Mouse (Mus musculus): ENCODE measurements around the gene Olfr1419. TPM values are rescaled to one million over a fixed set of nuclear protein-coding genes. Genes with fewer than 3 reads are reported as not detected.

Gene Olfr1419
- polyA plus RNA-seq, 1 experiment from 2014 or later, result not detected

DNA sequence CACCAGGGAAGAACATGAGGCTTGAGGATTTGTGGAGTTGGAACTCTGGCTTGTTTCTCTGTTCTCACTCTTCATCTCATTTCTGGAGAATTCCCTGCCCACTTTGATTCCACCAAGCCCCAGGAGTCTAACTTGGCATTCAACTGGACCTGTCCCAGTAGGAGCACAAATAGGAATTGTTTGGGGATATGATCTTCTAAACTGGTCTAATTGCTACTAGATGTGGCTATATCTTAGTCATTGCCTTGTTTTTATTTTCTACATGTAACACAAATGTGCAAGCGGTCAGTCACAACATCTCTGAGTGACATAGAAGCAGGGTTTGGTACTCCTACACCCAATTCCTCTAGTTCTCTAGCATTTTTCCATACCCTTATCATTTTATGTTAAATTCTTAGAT is 13.9 kb downstream of the Olfr1419 start, which contains the start of gene Olfr1418:
Gene Olfr1418, minus strand, starts transcription at position 101 of the 400 bp plus-strand sequence.
- no peak for ATAC-seq (ENCODE audit: insufficient read depth)
- H3K9ac ChIP-seq, result no peak within 1 kb of the TSS
- H3K27me3 ChIP-seq, result no peaks in the 10 kb centered on the region
- H3K9me3 ChIP-seq (replicated peaks), result no peaks in the 10 kb centered on the region
- no peak within 1 kb of the TSS for H3K4me3 ChIP-seq (replicated peaks)
- no peak within 1 kb of the TSS for H3K27ac ChIP-seq (replicated peaks)
- H3K4me2 ChIP-seq, result no peak within 1 kb of the TSS
- H3K4me1 ChIP-seq (replicated peaks), result no peaks in the 10 kb centered on the region
- H3K36me3 ChIP-seq (replicated peaks), result no peaks in the 10 kb centered on the region
- WGBS (ENCODE audit: insufficient replicate concordance), result 79% methylated on average over 1 of the region's 1 CpGs

DNA sequence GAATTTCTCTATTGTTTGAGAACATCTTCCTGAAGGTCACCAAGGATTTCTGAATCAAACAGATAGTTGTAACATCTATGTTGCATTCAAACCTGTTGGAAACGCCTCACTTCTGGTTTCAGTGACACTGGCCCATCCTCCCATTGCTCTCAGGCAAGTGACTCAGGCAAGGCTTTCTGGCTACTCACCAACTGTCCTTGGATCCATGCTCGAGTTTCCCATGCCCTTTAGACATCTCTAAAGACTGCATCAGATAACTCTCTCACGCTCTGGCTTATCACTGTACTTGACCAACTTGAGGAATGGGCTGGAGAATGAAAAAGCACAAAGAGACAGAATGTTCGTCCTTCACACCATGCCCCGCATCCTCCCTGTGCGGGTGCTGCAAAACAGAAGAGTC is 18.4 kb downstream of the Olfr1419 start:
- Histone ChIP-seq H3K4me1 (replicated peaks) (no peaks in the 10 kb centered on the region), H3K4me2 (no peak overlapping the region), H3K27ac (replicated peaks) (no peak overlapping the region), H3K9me3 (replicated peaks) (no peaks in the 10 kb centered on the region), H3K36me3 (replicated peaks) (no peaks in the 10 kb centered on the region), H3K4me3 (replicated peaks) (no peak overlapping the region), H3K27me3 (no peaks in the 10 kb centered on the region), H3K9ac (no peak overlapping the region)
- no peak for ATAC-seq (ENCODE audit: insufficient read depth)
- WGBS (ENCODE audit: insufficient replicate concordance), result 49% methylated on average over 6 of the region's 6 CpGs

DNA sequence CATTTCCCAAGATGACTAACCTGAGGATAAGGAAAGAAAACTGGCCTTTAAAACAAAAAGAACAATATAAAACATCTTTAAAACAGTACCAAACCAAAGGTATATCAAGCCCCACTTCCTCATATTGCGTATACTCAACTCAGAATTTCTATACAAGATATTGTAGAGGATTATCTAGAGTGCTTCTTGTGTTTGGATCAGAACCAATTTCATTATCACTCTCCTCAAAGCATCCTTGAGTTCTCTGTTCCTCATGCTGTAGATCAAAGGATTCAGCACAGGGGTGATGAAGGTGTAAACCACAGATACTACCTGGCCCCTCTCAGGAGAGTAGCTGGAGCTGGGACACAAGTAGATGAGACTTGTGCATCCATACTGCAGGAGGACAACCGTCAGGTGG is 20.1 kb downstream of the Olfr1419 start:
- 69% methylated on average over 2 of the region's 2 CpGs for WGBS (ENCODE audit: insufficient replicate concordance)

DNA sequence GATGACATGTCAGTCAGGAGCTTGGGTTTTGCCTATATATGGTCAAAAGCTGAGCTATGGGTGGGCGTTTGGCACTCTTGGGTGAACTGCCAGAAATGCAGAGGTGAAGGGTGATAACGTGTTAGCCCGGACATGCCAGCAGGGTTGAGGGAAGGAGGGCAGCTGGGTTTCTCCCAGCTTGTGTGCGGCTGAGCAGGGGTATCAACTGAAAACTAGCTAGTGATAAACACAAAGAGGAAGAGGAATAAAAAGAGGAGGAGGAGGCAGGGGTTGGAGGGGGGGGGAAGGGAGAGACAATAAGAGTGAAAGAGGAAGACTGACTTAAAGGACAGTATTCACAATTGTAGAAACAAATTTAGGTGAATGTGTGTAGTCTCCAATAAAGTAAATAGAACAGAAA is 22.3 kb downstream of the Olfr1419 start:
- H3K4me2 ChIP-seq, result no peak overlapping the region
- no peaks in the 10 kb centered on the region for H3K9me3 ChIP-seq (replicated peaks)
- no peaks in the 10 kb centered on the region for H3K27me3 ChIP-seq
- no peak overlapping the region for H3K27ac ChIP-seq (replicated peaks)
- no peaks in the 10 kb centered on the region for H3K36me3 ChIP-seq (replicated peaks)
- 22% methylated on average over 4 of the region's 4 CpGs for WGBS (ENCODE audit: insufficient replicate concordance)
- no peak overlapping the region for H3K9ac ChIP-seq
- ATAC-seq (ENCODE audit: insufficient read depth), result no peak
- no peak overlapping the region for H3K4me3 ChIP-seq (replicated peaks)
- H3K4me1 ChIP-seq (replicated peaks), result no peaks in the 10 kb centered on the region

More for the DNA sequence above, 20.1 kb downstream of the Olfr1419 start:
- no peaks in the 10 kb centered on the region for H3K27me3 ChIP-seq
- ATAC-seq (ENCODE audit: insufficient read depth), result no peak
- H3K36me3 ChIP-seq (replicated peaks), result no peaks in the 10 kb centered on the region
- no peaks in the 10 kb centered on the region for H3K4me1 ChIP-seq (replicated peaks)
- no peak overlapping the region for H3K4me2 ChIP-seq
- H3K9ac ChIP-seq, result no peak overlapping the region
- no peaks in the 10 kb centered on the region for H3K9me3 ChIP-seq (replicated peaks)
- no peak overlapping the region for H3K4me3 ChIP-seq (replicated peaks)
- H3K27ac ChIP-seq (replicated peaks), result no peak overlapping the region

DNA sequence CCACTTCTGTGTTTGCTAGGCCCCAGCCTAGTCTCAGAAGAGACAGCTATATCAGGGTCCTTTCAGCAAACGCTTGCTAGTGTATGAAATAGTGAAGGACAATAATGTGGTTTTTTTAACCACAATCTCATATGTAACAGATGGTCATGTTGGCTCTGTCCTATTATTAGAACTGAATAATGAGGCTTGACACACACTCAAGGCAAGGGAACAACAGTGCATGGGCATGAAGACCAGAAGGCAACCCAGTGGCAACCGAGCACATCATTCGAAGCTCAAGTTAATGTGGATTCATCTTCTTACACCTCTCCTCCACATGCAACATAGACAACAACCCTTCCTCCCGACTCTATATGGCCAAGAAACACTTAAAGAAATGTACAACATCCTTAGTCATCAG is 28.6 kb downstream of the Olfr1419 start:
- WGBS (ENCODE audit: insufficient replicate concordance), result 42% methylated on average over 4 of the region's 4 CpGs
- H3K9ac ChIP-seq, result no peak overlapping the region
- no peak for ATAC-seq (ENCODE audit: insufficient read depth)

DNA sequence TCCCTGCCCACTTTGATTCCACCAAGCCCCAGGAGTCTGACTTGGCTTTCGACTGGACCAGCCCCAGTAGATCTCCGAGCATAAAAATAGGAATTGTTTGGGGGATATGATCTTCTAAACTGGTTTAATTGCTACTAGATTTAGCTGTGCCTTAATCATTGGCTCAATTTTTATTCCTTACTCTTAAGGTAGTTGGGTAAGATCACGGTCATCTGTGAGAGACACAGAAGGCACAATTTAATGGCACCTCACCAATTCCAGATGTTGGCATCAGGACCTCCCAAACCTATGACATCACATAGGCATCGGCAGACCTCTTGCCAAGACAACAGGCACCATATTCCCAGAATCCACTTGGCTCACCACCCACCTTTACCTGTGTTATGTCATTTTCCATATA is 35.8 kb downstream of the Olfr1419 start, which contains the start of gene Olfr1417:
Gene Olfr1417, minus strand, starts transcription at position 101 of the 400 bp plus-strand sequence.
- Histone ChIP-seq H3K36me3 (replicated peaks) (no peaks in the 10 kb centered on the region), H3K27me3 (no peaks in the 10 kb centered on the region), H3K9ac (no peak within 1 kb of the TSS), H3K4me2 (no peak within 1 kb of the TSS), H3K9me3 (replicated peaks) (no peaks in the 10 kb centered on the region), H3K27ac (replicated peaks) (no peak within 1 kb of the TSS), H3K4me1 (replicated peaks) (no peaks in the 10 kb centered on the region), H3K4me3 (replicated peaks) (no peak within 1 kb of the TSS)
- 60% methylated on average over 4 of the region's 4 CpGs for WGBS (ENCODE audit: insufficient replicate concordance)
- ATAC-seq (ENCODE audit: insufficient read depth), result no peak

More for the DNA sequence above, 28.6 kb downstream of the Olfr1419 start:
- H3K27ac ChIP-seq (replicated peaks), result no peak overlapping the region
- no peaks in the 10 kb centered on the region for H3K36me3 ChIP-seq (replicated peaks)
- no peaks in the 10 kb centered on the region for H3K9me3 ChIP-seq (replicated peaks)
- H3K27me3 ChIP-seq, result no peaks in the 10 kb centered on the region
- no peaks in the 10 kb centered on the region for H3K4me1 ChIP-seq (replicated peaks)
- no peak overlapping the region for H3K4me3 ChIP-seq (replicated peaks)
- H3K4me2 ChIP-seq, result no peak overlapping the region

DNA sequence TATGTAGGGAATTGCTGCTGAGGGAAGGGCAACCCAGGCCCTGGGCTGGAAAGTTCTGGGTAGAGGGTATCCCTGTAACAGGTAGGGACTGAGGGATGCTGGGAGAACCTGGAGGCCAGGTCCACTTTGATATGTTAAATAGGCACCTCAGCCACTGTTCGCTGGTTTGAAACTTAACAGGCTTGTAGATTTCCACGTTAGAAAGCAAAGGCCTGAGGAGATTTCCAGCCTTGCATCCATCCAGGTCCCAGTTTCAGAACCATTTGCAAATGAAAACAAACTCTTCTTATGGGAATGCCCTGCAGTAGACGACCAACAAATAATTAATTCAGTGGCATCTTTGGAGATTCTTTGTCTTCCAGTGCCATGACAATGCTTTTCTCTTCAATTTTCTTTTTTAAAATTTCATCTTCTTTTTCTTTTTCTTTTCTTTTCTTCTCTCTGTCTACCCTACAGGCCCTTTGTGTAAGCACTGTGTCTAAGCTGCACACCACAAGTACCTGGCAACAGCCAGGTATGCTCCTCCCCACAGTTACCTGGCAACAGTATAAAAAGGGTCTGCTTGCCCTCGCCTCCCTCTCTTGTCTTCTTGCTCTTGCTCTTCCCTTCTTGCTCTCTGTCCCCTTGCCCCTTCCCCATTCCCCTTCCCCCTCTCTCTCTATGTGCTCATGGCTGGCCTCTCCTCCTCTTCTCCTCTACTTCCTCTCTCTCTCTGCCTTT is 51.4 kb downstream of the Olfr1419 start:
- Histone ChIP-seq H3K27ac (replicated peaks) (no peak overlapping the region), H3K4me3 (replicated peaks) (no peak overlapping the region), H3K4me2 (no peak overlapping the region), H3K9me3 (replicated peaks) (no peaks in the 10 kb centered on the region), H3K9ac (no peak overlapping the region), H3K4me1 (replicated peaks) (peaks cover 10% of the 10 kb centered on the region), H3K27me3 (peaks cover 22% of the 10 kb centered on the region), H3K36me3 (replicated peaks) (no peaks in the 10 kb centered on the region)
- 44% methylated on average over 4 of the region's 4 CpGs for WGBS (ENCODE audit: insufficient replicate concordance)
- ATAC-seq (ENCODE audit: insufficient read depth), result no peak

DNA sequence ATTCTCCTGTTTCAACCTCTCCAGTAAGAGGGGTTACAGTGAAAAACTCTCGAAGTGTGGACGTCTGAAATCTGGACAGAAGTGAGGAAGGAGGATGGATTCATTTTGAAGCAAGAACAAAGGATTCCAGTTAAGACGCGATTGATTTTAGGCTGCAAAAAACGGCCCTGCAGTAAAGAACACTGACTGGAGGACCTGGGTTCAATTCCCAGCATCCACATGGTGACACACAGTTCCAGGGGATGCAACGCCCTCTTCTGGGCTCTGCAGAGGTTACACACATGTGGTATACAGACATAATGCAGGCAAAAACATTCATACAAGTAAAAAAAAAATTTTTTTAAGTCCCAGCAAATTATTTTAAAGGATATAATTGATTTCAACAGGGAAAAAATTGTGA is 54.7 kb downstream of the Olfr1419 start:
- Histone ChIP-seq H3K4me1 (replicated peaks) (peaks cover 13% of the 10 kb centered on the region), H3K9ac (no peak overlapping the region), H3K27ac (replicated peaks) (no peak overlapping the region), H3K4me2 (peak overlapping the region; percentile 74; the same call in 1 of the 2 replicates), H3K36me3 (replicated peaks) (no peaks in the 10 kb centered on the region), H3K27me3 (peaks cover 53% of the 10 kb centered on the region), H3K9me3 (replicated peaks) (no peaks in the 10 kb centered on the region), H3K4me3 (replicated peaks) (no peak overlapping the region)
- no peak for ATAC-seq (ENCODE audit: insufficient read depth)
- WGBS (ENCODE audit: insufficient replicate concordance), result 31% methylated on average over 6 of the region's 6 CpGs

DNA sequence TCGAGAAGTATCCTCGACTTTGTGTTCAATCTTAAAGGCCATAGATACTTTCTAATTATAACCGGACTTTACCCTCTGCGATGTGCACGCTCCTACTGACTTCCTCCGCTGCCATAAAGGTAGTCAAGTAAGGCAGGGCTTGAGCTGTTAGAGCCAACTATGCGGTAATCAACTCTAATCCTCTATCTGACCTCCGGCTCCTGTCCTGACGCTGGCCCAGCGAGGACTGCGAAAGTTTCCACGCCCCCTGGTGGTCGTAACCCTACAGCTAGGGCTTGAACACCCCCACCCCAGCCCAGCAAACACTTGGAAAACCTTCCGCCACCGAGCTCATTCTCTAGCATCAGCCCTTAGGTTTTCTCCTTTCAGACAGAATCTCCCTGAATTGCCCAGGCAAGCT is 55.1 kb downstream of the Olfr1419 start:
- H3K4me3 ChIP-seq (replicated peaks), result no peak overlapping the region
- no peaks in the 10 kb centered on the region for H3K36me3 ChIP-seq (replicated peaks)
- H3K4me1 ChIP-seq (replicated peaks), result peaks cover 16% of the 10 kb centered on the region
- H3K9ac ChIP-seq, result no peak overlapping the region
- WGBS (ENCODE audit: insufficient replicate concordance), result 3% methylated on average over 15 of the region's 15 CpGs
- H3K27me3 ChIP-seq, result peaks cover 57% of the 10 kb centered on the region
- H3K27ac ChIP-seq (replicated peaks), result no peak overlapping the region
- H3K9me3 ChIP-seq (replicated peaks), result no peaks in the 10 kb centered on the region
- ATAC-seq (ENCODE audit: insufficient read depth), result no peak
- peak overlapping the region; percentile 74 for H3K4me2 ChIP-seq

DNA sequence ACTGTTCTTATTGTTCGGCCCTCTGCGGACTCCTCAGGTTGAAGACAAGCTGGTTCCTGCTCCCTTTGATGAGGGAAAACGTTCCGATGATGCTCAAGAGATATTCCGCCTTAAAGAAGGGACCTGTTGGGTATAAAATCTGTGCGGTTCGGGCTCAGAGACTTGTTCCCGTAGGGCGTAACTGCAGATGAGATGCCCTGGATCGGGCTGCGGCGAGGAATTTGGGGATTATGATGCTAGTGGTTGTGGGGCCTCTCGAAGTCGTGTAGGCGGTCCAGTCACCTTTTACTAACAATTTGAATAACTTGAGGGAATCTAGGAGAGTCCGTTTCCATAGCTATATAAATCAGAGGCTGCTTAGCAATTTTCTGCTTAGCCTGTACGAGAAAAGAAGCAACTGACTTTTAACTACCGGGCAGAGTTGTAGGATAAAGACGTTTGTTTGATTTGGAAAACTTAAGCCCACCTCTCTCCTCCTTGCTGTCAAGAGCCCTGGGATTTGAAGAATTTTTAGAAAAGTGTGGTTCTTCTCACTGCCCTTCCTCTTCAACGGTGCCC is 55.7 kb downstream of the Olfr1419 start, which contains the start of gene Stx3:
Gene Stx3, minus strand, starts transcription at position 261 of the 558 bp plus-strand sequence.
- ATAC-seq (ENCODE audit: insufficient read depth), result no peak
- WGBS (ENCODE audit: insufficient replicate concordance), result 1% methylated on average over 20 of the region's 20 CpGs
- Histone ChIP-seq H3K4me1 (replicated peaks) (peaks cover 16% of the 10 kb centered on the region), H3K9ac (no peak within 1 kb of the TSS; the same call in 1 of the 2 replicates), H3K27me3 (peaks cover 62% of the 10 kb centered on the region), H3K4me2 (peak within 1 kb of the TSS; percentile 74), H3K4me3 (replicated peaks) (peak within 1 kb of the TSS; percentile 54), H3K36me3 (replicated peaks) (no peaks in the 10 kb centered on the region), H3K9me3 (replicated peaks) (no peaks in the 10 kb centered on the region), H3K27ac (replicated peaks) (no peak within 1 kb of the TSS)
